Mouse (Mus musculus): ENCODE data around the gene Mtif2. TPM values are rescaled to one million over a fixed set of nuclear protein-coding genes. Genes with fewer than 3 reads are reported as not detected.
"Not testable (repeated sequence)": the region's sequence is repeated elsewhere in the genome, so short reads cannot be mapped to it uniquely, and the experiment has no call there.

The Mtif2 gene
- total RNA-seq (2021) = 10 to 100 TPM; 29.2 to 36.5 TPM
- long read RNA-seq, transcript Mtif2-202 (14 exons, 2,741 nt) = major isoform, 7 of 21 reads
- long read RNA-seq, partial matches to known transcripts = 5 of 21 reads
- long read RNA-seq, other reads (novel, unspliced or antisense) = 9 of 21 reads

- DNase-seq (ENCODE audit: low spot score in 2 of 2) = peak; percentile 80 to 84
Observed at GRCm38 (mm10) chr11:29525988-29526794, at the start of gene Mtif2. Gene Mtif2, plus strand, starts transcription at chr11:29526408.

- no peak for DNase-seq (ENCODE audit: low spot score in 2 of 2)
Observed at GRCm38 (mm10) chr11:29493135-29493534, 33.1 kb upstream of the Mtif2 start.

GRCm38 (mm10) chr11:29496962-29497361 is 29.2 kb upstream of the Mtif2 start:
- DNase-seq (ENCODE audit: low spot score in 2 of 2) = no peak

- no peak for DNase-seq (ENCODE audit: low spot score in 2 of 2)
Observed at GRCm38 (mm10) chr11:29503948-29504893, 22.0 kb upstream of the Mtif2 start.

- DNase-seq (ENCODE audit: low spot score in 2 of 2) = no peak
Observed at GRCm38 (mm10) chr11:29504899-29505625, 21.1 kb upstream of the Mtif2 start.

GRCm38 (mm10) chr11:29509421-29509820 is 16.8 kb upstream of the Mtif2 start:
- DNase-seq (ENCODE audit: low spot score in 2 of 2) = no peak

- no peak for DNase-seq (ENCODE audit: low spot score in 2 of 2)
Observed at GRCm38 (mm10) chr11:29512818-29513535, 13.2 kb upstream of the Mtif2 start.

- no peak for DNase-seq (ENCODE audit: low spot score in 2 of 2)
Observed at GRCm38 (mm10) chr11:29514325-29514681, 11.9 kb upstream of the Mtif2 start.

- DNase-seq (ENCODE audit: low spot score in 2 of 2) = peak; percentile 77 to 81
Observed at GRCm38 (mm10) chr11:29514682-29515412, 11.4 kb upstream of the Mtif2 start, which contains the start of gene Prorsd1. Gene Prorsd1, minus strand, starts transcription at chr11:29515033.

- DNase-seq (ENCODE audit: low spot score in 2 of 2) = no peak
Observed at GRCm38 (mm10) chr11:29538201-29538600, 12.0 kb downstream of the Mtif2 start.

GRCm38 (mm10) chr11:29544225-29544945 is 18.2 kb downstream of the Mtif2 start:
- no peak for DNase-seq (ENCODE audit: low spot score in 2 of 2)

GRCm38 (mm10) chr11:29545150-29545752 is 19.0 kb downstream of the Mtif2 start:
- not testable (repeated sequence) for DNase-seq (ENCODE audit: low spot score in 2 of 2)

- not testable (repeated sequence) for DNase-seq (ENCODE audit: low spot score in 2 of 2)
Observed at GRCm38 (mm10) chr11:29546297-29546696, 20.1 kb downstream of the Mtif2 start.

- DNase-seq (ENCODE audit: low spot score in 2 of 2) = no peak
Observed at GRCm38 (mm10) chr11:29546762-29547161, 20.6 kb downstream of the Mtif2 start.

GRCm38 (mm10) chr11:29547249-29547751 is 21.1 kb downstream of the Mtif2 start:
- no peak for DNase-seq (ENCODE audit: low spot score in 2 of 2)

GRCm38 (mm10) chr11:29547752-29548503 is 21.7 kb downstream of the Mtif2 start, which contains the start of the genes Clhc1 and Rps27a:
Gene Clhc1, plus strand, starts transcription at chr11:29547950.
Gene Rps27a, minus strand, starts transcription at chr11:29548109.
- peak; percentile 95 for DNase-seq (ENCODE audit: low spot score in 2 of 2)
